Mouse (Mus musculus): Measurements from ENCODE around the gene Dgkz. TPM values are rescaled to one million over a fixed set of nuclear protein-coding genes. Genes with fewer than 3 reads are reported as not detected.
A peak's percentile ranks its signal among the peaks of the same experiment; 100 is the strongest.

Gene Dgkz
- total RNA-seq, 2 experiments from 2014 or later: 29.0 to 32.7 TPM

- no peak for DNase-seq (ENCODE audit: low spot score)
Observed at GRCm38 (mm10) chr2:91939303-91939935, 36.2 kb downstream of the Dgkz start.

DNA sequence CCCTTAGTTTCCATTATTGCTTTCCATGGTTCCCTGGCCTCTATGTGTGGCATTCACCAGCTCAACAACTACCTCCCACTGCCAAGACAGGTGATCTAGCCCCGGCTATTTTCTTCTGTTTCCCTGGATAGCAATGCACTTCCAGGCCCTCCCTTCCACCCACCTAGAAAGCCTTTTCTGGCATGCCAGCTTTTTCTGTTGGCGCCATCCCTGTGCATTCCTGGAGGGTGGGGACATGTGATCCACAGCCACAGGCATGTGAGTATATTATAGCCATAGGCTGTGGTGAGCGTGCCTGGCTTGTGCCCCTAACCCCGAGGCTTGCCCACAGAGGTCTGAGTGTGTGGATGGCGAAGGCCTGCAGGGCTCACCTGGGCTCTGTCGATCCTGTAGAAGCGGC is 39.5 kb downstream of the Dgkz start:
- no peak for DNase-seq (ENCODE audit: low spot score)

- no peak for DNase-seq (ENCODE audit: low spot score)
Observed at GRCm38 (mm10) chr2:91934826-91935525, 40.7 kb downstream of the Dgkz start.

- no peak for DNase-seq (ENCODE audit: low spot score)
Observed at GRCm38 (mm10) chr2:91934016-91934415, 41.6 kb downstream of the Dgkz start.

DNA sequence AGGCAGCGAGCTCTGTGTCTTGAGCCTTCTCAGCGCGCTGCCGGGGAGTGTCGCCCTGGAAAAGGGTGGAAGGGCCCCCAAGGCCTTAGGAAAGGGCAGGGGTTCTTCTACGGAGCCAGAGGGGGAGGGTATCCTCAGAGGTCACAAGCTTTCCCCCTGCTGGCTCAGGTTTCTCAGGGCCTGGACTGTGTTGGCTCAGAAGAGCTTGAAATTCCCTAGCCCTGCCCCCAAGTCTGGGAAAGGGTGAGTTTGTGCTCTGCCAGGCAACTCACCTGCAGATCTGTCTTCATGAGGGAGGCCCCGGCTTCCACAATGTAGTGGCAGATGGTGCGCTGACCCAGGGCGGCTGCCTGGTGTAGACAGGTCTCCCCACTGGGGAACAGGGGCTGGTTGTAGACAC is 42.2 kb downstream of the Dgkz start:
- DNase-seq (ENCODE audit: low spot score): no peak

DNA sequence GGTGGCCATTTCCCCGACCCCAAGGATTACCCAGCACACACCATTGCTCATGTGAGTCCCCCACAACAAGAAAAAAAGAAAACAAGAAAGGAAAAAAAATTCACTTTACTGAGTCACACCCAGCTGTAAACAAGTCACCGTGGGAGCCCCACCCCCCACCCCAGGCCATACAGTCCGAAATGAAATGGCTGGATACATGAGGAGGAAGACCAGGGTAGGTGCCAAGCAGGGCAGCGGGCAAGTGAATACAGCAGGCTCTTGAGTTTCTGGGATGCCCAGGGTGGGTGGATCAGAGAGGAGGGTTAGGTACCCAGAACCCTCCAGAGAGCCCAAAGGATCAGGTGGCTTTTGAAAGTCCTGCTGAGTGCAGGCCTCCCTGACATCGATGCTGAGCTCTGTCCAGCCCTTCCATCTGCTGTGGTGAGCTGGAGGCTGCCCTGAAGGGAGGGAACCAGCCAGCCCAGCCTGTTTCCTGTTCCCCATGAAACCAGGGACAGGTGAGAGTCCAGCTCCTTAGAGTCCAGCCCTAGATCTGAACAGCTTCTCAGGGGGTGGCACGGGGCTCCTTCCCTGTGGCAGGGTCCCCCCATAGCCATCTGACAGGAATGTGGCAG is 42.8 kb downstream of the Dgkz start:
- no peak for DNase-seq (ENCODE audit: low spot score)

GRCm38 (mm10) chr2:91932160-91932711 is 43.4 kb downstream of the Dgkz start, which contains the start of gene Mdk:
Gene Mdk, minus strand, starts transcription at chr2:91932297.
- no peak for DNase-seq (ENCODE audit: low spot score)

DNA sequence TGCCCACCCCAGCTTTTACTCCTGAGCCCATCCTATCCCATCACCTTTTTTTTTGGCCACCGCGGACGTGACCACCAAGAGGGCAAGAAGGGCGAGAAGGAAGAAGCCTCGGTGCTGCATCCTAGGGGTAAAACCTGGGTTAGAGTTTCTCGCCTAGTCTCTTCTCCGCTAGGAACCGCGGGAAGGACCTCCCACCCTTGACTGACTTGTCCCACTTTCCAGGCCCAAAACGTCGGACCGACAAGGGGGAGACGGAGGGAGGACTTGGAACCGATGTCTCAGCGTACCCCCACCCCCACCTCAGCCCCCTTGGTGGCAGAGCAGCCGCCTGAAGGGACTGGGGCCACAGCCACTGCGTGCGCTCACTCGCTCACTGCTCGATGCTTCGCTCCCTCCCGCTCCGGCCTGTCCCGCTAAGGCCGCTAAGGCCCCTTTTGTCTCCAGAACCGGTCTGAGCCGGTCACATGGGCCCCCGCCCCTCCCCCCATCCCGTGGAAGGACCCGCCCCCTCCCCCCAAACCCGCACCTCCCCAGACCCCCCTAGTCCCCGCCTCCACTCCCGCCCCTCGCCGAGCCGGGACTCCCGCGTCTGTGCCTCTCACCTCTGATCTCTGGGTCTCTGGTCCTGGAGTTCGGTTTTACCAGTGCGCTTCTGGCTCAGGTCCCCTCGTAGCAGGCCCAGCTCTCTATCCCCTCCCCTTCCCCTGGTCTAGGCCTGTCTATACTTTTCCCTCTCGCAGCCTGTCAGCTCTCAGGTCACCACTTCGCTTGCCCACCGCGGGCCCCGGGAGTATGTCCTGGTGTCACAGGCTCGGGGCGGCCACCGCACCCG is 44.1 kb downstream of the Dgkz start:
- DNase-seq (ENCODE audit: low spot score): no peak

DNA sequence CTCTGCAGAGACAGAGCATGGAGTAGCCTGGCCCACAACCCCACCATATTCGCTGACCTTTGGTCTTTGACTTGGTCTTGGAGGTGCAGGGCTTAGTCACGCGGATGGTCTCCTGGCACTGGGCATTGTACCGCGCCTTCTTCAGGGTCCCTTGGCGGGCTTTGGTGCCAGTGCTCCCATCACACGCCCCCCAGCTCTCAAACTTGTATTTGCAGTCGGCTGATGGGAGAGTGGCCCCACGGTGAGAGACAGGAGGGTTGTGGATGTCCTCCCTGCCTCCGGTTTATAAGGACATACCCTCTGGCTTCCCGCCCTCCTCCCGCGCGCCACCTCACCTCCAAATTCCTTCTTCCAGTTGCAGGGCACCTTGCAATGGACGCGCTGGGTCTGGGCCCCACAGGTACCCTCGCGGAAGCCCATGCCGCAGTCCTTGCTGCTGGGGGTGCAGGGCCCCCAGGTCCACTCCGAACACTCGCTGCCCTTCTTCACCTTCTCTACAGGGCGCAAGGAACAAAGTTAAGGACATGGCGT is 44.8 kb downstream of the Dgkz start:
- no peak for DNase-seq (ENCODE audit: low spot score)

GRCm38 (mm10) chr2:91929936-91930335 is 45.7 kb downstream of the Dgkz start:
- DNase-seq (ENCODE audit: low spot score): peak; percentile 74

DNA sequence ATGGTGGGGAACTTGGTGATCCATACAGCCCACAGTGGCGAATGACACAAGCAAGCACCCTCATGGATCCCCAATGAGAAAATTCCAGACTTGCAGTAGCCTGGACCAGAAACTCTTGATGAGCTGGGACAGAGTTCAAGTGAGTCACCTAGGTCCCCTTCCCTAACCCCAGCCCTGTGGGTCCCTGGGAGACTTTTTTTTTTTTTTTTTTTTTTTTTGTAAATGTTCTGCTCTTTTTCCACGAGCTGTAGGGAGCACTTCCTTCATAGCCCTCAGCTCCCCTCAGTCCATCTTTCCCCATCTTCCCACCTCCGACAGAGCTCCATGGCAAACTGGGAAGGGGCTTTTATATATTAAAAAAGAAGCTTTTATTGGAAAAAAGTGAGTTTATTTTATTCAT is 46.2 kb downstream of the Dgkz start:
- DNase-seq (ENCODE audit: low spot score): no peak

- DNase-seq (ENCODE audit: low spot score): no peak
Observed at GRCm38 (mm10) chr2:91928534-91929350, 46.9 kb downstream of the Dgkz start.

DNA sequence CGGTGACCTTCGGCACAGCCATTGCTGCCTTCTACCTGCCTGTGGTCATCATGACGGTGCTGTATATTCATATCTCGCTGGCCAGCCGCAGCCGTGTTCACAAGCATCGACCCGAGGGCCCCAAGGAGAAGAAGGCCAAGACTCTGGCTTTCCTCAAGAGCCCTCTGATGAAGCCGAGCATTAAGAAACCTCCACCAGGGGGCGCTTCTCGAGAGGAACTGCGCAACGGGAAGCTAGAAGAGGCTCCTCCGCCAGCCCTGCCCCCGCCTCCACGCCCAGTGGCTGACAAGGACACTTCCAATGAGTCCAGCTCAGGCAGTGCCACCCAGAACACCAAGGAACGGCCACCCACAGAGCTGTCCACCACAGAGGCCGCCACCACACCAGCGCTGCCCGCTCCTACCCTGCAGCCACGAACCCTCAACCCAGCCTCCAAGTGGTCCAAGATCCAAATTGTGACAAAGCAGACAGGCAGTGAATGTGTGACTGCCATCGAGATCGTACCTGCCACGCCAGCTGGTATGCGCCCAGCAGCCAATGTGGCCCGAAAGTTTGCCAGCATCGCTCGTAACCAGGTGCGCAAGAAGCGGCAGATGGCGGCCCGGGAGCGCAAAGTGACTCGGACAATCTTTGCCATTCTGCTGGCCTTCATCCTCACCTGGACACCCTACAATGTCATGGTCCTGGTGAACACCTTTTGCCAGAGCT is 47.7 kb downstream of the Dgkz start:
- peak; percentile 73 for DNase-seq (ENCODE audit: low spot score)

DNA sequence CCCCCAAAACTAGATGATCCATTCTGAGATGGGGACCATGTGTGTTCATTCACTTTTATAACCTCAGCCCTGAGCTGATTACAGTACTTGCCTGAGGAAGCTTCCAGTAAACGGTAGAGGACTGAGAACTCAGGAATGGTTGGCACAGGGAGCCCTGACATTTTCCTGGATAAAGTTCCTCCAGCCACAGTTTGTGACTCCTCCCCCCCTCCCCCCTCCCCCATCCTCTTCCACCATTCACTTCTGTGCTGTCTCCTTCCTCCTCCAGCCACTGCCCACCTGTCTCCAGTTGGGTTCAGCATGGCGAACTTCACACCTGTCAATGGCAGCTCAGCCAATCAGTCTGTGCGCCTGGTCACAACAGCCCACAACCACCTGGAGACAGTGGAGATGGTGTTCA is 48.7 kb downstream of the Dgkz start, which contains the start of gene Chrm4:
Gene Chrm4 (plus strand): TSS at position 301 of the 400 bp plus-strand sequence.
- DNase-seq (ENCODE audit: low spot score): no peak

- DNase-seq (ENCODE audit: low spot score): no peak
Observed at GRCm38 (mm10) chr2:91925442-91925841, 50.2 kb downstream of the Dgkz start.

GRCm38 (mm10) chr2:91924726-91925125 is 50.9 kb downstream of the Dgkz start:
- no peak for DNase-seq (ENCODE audit: low spot score)

- DNase-seq (ENCODE audit: low spot score): peak; percentile 64
Observed at GRCm38 (mm10) chr2:91923415-91924337, 52.0 kb downstream of the Dgkz start.

DNA sequence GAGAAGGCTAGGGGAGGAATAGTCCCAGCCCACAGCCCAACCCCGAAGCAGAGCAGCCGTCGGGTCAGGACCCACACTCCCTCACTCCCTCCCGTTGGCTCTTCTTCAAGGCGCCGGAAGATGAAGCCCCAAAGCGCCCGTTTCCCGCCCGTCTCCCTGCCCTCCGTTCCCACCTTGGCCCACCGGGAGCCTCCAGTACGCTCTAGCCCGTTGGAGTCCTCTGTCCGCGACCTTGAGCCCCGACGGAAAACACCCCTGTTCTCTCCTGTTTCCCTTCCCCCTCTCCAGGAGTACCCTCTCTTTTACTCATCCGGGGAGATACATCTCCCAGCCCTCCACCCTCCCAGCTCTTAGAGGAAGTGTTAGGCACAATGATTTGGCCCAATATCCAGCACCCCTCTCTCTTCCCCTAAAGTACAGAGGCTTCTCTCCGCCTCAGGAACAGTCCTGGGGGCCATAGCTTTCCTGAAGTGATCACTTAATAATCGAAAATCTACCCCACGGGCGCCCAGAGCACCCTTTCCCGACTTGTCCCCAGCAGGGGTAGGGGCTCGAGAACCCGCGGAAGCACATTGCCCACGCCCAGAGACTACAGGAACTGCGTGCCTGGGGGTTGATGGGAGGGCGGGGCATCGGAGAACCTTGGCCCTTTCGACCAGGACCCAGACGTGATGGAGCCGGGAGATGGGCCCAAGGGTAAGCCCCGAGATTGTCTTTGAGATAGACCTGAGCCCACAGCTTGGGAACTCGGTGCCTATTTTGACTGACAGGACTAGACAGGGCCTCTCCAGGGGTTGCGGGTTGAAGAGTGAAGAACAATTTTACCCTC is 52.9 kb downstream of the Dgkz start:
- DNase-seq (ENCODE audit: low spot score): no peak
